Mouse (Mus musculus): ENCODE measurements around the gene Sox2. TPM values are rescaled to one million over a fixed set of nuclear protein-coding genes. Genes with fewer than 3 reads are reported as not detected.

Sox2 gene
- total RNA-seq, 2 experiments from 2014 or later, result not detected

DNA sequence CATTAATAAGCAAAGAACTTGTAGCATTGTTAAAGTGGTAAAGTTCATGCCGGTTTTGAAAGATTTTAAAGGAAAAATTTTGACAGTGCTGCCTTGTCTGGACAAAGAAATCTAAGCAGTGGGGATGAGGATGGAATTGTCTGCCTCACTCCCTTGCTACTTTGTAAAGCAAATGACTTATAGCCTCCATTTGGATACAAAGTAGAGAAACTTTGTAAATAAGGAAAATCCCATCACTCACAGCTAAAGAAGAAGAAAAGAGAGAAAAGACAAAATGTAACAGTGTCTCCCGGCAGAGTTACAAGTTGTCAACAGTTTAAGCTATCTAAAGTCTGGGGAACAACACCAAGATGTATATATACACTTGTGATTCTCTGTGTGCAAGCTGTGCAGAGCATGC, 29.2 kb downstream of the Sox2 start:
- ATAC-seq (replicated peaks; ENCODE audit: low FRiP score, poor library complexity, severe bottlenecking), result no peak

DNA sequence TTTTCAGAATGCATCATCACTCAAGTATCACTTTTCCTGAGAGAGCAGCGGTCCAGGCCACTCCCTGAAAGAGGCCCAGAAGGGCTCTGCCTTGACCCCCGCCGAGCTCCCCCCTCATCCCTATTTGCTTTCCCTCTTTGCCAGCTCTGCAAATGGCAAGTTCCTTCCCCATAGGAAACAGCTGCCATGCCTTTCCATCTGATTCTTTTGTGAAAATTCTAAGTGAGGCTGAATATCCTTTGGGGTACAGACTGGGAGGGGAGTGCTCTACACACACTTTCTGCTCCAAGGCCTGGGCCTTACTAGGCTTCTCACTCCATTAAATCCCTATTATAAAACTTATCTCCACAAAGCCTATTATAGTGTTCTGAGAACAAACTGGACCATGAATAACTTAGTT, 29.7 kb downstream of the Sox2 start:
- no peak for ATAC-seq (replicated peaks; ENCODE audit: low FRiP score, poor library complexity, severe bottlenecking)

DNA sequence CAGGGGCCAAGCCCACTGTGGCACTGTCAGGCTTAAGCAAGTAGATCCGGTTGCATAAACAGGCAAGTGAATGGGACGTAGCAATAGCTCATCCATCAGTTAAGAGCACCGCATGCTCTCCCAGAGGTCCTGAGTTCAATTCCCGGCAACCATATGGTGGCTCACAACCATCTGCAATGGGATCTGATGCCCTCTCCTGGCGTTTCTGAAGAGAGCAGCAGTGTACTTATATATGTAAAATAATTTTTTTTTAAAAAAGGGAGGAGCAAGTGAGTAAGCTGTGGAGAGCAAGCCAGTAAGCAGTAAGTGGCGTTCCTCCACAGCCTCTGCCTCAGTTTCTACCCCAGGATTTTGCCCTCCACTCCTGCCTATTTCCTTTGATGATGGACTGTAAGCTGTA, 37.9 kb downstream of the Sox2 start:
- no peak for ATAC-seq (replicated peaks; ENCODE audit: low FRiP score, poor library complexity, severe bottlenecking)

DNA sequence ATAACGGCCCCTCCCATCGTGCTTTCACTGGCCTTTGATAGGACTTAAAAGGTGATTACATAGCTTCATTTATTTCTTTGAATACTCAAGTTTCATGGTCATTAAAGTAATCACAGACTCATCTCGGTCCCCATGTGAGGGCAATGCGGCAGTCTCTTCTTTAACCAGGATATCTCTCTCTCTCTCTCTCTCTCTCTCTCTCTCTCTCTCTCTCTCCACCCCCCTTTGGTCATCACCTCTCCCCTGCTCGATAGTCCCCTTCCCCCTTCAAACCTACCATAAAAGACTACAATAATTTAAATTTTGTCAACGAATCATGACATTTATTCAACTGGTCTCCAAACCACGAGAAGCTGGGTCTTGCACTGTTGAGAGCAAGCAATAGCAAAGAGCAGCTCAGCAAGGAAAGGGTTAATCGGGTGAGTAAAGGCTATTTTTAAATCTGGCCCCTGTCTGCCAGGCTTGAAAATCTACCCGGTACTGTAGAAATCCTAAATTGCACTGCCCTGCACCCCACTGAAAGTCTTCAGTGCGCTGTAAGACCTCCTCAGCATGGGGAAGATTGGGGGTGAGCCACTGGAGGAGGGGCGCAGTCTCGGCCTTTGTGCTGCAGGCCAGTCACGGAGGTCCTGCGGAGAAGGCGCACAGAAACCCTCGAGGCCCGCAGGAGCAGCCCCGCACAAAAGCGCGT, 41.6 kb downstream of the Sox2 start:
- ATAC-seq (replicated peaks; ENCODE audit: low FRiP score, poor library complexity, severe bottlenecking), result no peak

DNA sequence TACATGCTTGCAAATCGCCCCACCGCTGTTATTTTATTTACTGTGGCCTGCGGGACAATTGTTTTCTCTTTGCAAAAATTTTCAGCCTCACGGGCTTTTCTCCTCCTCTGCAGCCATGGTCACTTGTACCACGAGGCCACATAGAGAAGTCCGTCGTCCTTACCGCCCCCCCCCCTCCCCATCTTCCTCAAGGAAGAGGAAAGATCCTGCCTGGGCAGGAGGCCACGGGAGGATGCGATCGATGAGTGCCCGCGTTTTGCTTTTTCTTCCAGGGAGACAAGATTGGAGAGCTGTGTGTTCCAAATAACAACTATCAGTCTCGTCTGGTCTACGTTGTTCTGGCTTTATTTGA, 42.2 kb downstream of the Sox2 start:
- ATAC-seq (replicated peaks; ENCODE audit: low FRiP score, poor library complexity, severe bottlenecking), result no peak

All from erythroblast, adult 5-6 weeks (primary cell).